Mouse (Mus musculus): Measurements from ENCODE around the gene Rapgef4.

- no peak for TF ChIP-seq POLR2A (IDR thresholded peaks at IDR 0.05; ENCODE audit: borderline replicate concordance, extremely low read depth, insufficient read depth, insufficient read length, poor library complexity, severe bottlenecking)
- no peak for TF ChIP-seq CTCF (IDR thresholded peaks at IDR 0.05; ENCODE audit: borderline replicate concordance, extremely low read depth, insufficient read depth, insufficient read length)
Observed at GRCm38 (mm10) chr2:72227416-72227815, 246.4 kb downstream of the Rapgef4 start.

Measured in brain, embryonic 14.5 days (tissue).